Mouse (Mus musculus): Measurements from ENCODE around the gene Vwa3b. TPM values are rescaled to one million over a fixed set of nuclear protein-coding genes. Genes with fewer than 3 reads are reported as not detected.

Gene Vwa3b
- polyA plus RNA-seq, 1 experiment from 2014 or later, result 0.23 TPM

- Histone ChIP-seq H3K27me3 (ENCODE audit: control insufficient read depth, insufficient read depth, low read length) (no peaks in the 10 kb centered on the region), H3K4me3 (ENCODE audit: low read depth, low read length) (no peak overlapping the region), H3K27ac (ENCODE audit: low read depth, low read length) (no peak overlapping the region), H3K9me3 (ENCODE audit: control insufficient read depth, low read length) (no peaks in the 10 kb centered on the region), H3K4me1 (ENCODE audit: control insufficient read depth, insufficient read depth, low read length) (no peaks in the 10 kb centered on the region), H3K4me2 (no peak overlapping the region), H3K9ac (ENCODE audit: low read length) (no peak overlapping the region), H3K36me3 (ENCODE audit: control insufficient read depth, insufficient read depth, low read length) (no peaks in the 10 kb centered on the region)
- 94% methylated on average over 11 of the region's 11 CpGs for WGBS
- DNase-seq (ENCODE audit: low spot score, missing footprints) (no peak), ATAC-seq (ENCODE audit: low FRiP score) (no peak)
Observed at GRCm38 (mm10) chr1:37065658-37066412, 39.4 kb downstream of the Vwa3b start.

DNA sequence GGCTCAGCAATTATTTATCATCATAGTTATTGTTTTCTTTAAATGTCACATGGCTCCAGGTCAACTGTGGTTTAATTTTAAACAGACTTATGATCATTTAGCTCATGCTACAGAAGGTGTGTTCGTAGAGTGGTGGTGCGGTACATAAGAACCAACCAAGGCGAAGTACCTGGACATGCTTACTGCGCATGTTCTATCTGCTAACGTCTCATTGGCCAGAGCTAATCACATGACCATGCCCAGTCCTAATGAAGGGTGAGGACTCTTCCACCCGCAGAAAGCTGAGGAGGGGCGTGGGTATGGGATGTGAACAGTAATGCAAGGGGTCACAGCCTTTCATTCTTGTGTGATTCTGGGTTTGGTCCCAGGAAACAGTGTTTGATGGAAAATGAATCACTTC, 49.4 kb downstream of the Vwa3b start:
- DNase-seq (ENCODE audit: low spot score, missing footprints) (no peak), ATAC-seq (ENCODE audit: low FRiP score) (no peak)
- no peak overlapping the region for H3K27ac ChIP-seq (ENCODE audit: low read depth, low read length)
- H3K9me3 ChIP-seq (ENCODE audit: control insufficient read depth, low read length), result no peaks in the 10 kb centered on the region
- no peak overlapping the region for H3K9ac ChIP-seq (ENCODE audit: low read length)
- no peaks in the 10 kb centered on the region for H3K36me3 ChIP-seq (ENCODE audit: control insufficient read depth, insufficient read depth, low read length)
- H3K27me3 ChIP-seq (ENCODE audit: control insufficient read depth, insufficient read depth, low read length), result no peaks in the 10 kb centered on the region
- H3K4me1 ChIP-seq (ENCODE audit: control insufficient read depth, insufficient read depth, low read length), result no peaks in the 10 kb centered on the region
- no peak overlapping the region for H3K4me2 ChIP-seq
- no peak overlapping the region for H3K4me3 ChIP-seq (ENCODE audit: low read depth, low read length)
- WGBS, result 92% methylated on average over 7 of the region's 7 CpGs

DNA sequence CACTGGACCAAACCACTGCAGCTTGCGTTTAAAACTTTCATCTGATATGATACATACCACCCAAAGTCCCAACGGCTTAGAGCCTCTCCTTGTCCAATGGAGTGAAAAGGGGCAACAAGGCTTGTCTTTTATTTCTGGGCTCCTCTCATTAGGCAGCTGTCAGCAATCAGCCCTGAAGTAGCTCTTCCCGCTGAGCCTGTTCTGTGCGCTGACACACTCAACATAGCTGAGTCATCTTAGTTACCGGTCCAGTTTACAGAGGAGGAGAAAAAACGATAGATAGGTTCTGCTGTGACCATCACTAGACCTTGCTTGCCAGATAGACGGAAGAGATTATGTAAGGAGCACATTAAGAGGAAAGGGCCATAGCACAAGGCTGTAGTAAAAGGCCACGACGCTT, 50.9 kb downstream of the Vwa3b start:
- ATAC-seq (ENCODE audit: low FRiP score) (no peak), DNase-seq (ENCODE audit: low spot score, missing footprints) (no peak)
- 92% methylated on average over 9 of the region's 9 CpGs for WGBS

GRCm38 (mm10) chr1:37077955-37078549, 51.7 kb downstream of the Vwa3b start:
- Histone ChIP-seq H3K9me3 (ENCODE audit: control insufficient read depth, low read length) (no peaks in the 10 kb centered on the region), H3K27me3 (ENCODE audit: control insufficient read depth, insufficient read depth, low read length) (no peaks in the 10 kb centered on the region), H3K4me2 (no peak overlapping the region), H3K4me3 (ENCODE audit: low read depth, low read length) (no peak overlapping the region), H3K9ac (ENCODE audit: low read length) (no peak overlapping the region), H3K27ac (ENCODE audit: low read depth, low read length) (no peak overlapping the region), H3K36me3 (ENCODE audit: control insufficient read depth, insufficient read depth, low read length) (no peaks in the 10 kb centered on the region), H3K4me1 (ENCODE audit: control insufficient read depth, insufficient read depth, low read length) (peaks cover 3% of the 10 kb centered on the region; the same call in 1 of the 2 replicates)
- ATAC-seq (ENCODE audit: low FRiP score) (no peak), DNase-seq (ENCODE audit: low spot score, missing footprints) (no peak)
- 88% methylated on average over 14 of the region's 14 CpGs for WGBS

More for the DNA sequence above, 50.9 kb downstream of the Vwa3b start:
- Histone ChIP-seq H3K27ac (ENCODE audit: low read depth, low read length) (no peak overlapping the region), H3K4me2 (no peak overlapping the region), H3K27me3 (ENCODE audit: control insufficient read depth, insufficient read depth, low read length) (no peaks in the 10 kb centered on the region), H3K4me1 (ENCODE audit: control insufficient read depth, insufficient read depth, low read length) (peaks cover 3% of the 10 kb centered on the region; the same call in 1 of the 2 replicates), H3K9ac (ENCODE audit: low read length) (no peak overlapping the region), H3K4me3 (ENCODE audit: low read depth, low read length) (no peak overlapping the region), H3K36me3 (ENCODE audit: control insufficient read depth, insufficient read depth, low read length) (no peaks in the 10 kb centered on the region), H3K9me3 (ENCODE audit: control insufficient read depth, low read length) (no peaks in the 10 kb centered on the region)

DNA sequence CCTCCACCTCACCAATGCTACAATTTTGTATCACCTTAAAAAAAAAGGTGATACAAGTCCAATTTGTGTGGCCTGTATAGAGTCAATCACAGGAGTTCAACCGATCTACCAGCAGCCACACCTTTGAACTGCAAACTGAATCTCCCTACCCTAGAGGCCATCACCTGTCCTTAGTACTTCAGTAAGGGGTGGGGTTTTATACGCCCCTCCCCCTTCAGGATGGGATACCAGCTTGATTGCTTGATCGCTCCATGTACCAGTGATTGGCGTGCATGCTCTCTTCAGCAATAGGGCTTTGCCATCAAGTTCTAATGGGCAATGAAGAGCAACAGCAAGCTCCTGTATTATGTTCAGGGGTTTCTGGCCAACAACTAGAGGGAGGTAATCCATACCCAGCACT, 54.0 kb downstream of the Vwa3b start:
- no peak overlapping the region for H3K4me2 ChIP-seq
- H3K27me3 ChIP-seq (ENCODE audit: control insufficient read depth, insufficient read depth, low read length), result no peaks in the 10 kb centered on the region
- no peak overlapping the region for H3K27ac ChIP-seq (ENCODE audit: low read depth, low read length)
- ATAC-seq (ENCODE audit: low FRiP score) (no peak), DNase-seq (ENCODE audit: low spot score, missing footprints) (no peak)
- no peaks in the 10 kb centered on the region for H3K9me3 ChIP-seq (ENCODE audit: control insufficient read depth, low read length)
- H3K4me3 ChIP-seq (ENCODE audit: low read depth, low read length), result no peak overlapping the region
- peaks cover 3% of the 10 kb centered on the region; the same call in 1 of the 2 replicates for H3K4me1 ChIP-seq (ENCODE audit: control insufficient read depth, insufficient read depth, low read length)
- 88% methylated on average over 4 of the region's 4 CpGs for WGBS
- no peaks in the 10 kb centered on the region for H3K36me3 ChIP-seq (ENCODE audit: control insufficient read depth, insufficient read depth, low read length)
- H3K9ac ChIP-seq (ENCODE audit: low read length), result no peak overlapping the region

- Histone ChIP-seq H3K36me3 (ENCODE audit: control insufficient read depth, insufficient read depth, low read length) (no peaks in the 10 kb centered on the region), H3K27ac (ENCODE audit: low read depth, low read length) (peak overlapping the region; percentile 22), H3K9me3 (ENCODE audit: control insufficient read depth, low read length) (no peaks in the 10 kb centered on the region), H3K4me2 (no peak overlapping the region), H3K27me3 (ENCODE audit: control insufficient read depth, insufficient read depth, low read length) (no peaks in the 10 kb centered on the region), H3K9ac (ENCODE audit: low read length) (no peak overlapping the region), H3K4me3 (ENCODE audit: low read depth, low read length) (no peak overlapping the region), H3K4me1 (ENCODE audit: control insufficient read depth, insufficient read depth, low read length) (peaks cover 3% of the 10 kb centered on the region; the same call in 1 of the 2 replicates)
- DNase-seq (ENCODE audit: low spot score, missing footprints) (no peak), ATAC-seq (ENCODE audit: low FRiP score) (peak; percentile 88)
- 67% methylated on average over 12 of the region's 12 CpGs for WGBS
Observed at GRCm38 (mm10) chr1:37081376-37082214, 55.2 kb downstream of the Vwa3b start.

DNA sequence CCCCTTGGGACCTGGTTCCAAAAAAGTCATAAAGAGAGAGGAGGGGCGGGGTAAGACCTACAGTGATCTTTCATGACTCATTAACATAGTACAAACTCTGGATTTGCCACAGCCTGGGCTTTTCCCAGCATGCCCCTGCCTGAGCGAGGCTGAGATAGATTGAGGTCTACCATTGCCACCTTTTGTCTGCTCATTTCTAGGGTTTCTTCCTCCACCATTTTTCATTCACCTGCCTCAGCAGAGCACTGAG, 55.7 kb downstream of the Vwa3b start:
- Histone ChIP-seq H3K27me3 (ENCODE audit: control insufficient read depth, insufficient read depth, low read length) (no peaks in the 10 kb centered on the region), H3K4me1 (ENCODE audit: control insufficient read depth, insufficient read depth, low read length) (peaks cover 3% of the 10 kb centered on the region; the same call in 1 of the 2 replicates), H3K4me3 (ENCODE audit: low read depth, low read length) (no peak overlapping the region), H3K9me3 (ENCODE audit: control insufficient read depth, low read length) (no peaks in the 10 kb centered on the region), H3K36me3 (ENCODE audit: control insufficient read depth, insufficient read depth, low read length) (no peaks in the 10 kb centered on the region), H3K9ac (ENCODE audit: low read length) (no peak overlapping the region), H3K4me2 (no peak overlapping the region), H3K27ac (ENCODE audit: low read depth, low read length) (peak overlapping the region; percentile 22; the same call in 1 of the 2 replicates)
- no peak for DNase-seq (ENCODE audit: low spot score, missing footprints)
- ATAC-seq (ENCODE audit: low FRiP score), result 0 out of 2 replicates have a peak, but pooled peaks have one; percentile 35
- 98% methylated on average over 2 of the region's 2 CpGs for WGBS

DNA sequence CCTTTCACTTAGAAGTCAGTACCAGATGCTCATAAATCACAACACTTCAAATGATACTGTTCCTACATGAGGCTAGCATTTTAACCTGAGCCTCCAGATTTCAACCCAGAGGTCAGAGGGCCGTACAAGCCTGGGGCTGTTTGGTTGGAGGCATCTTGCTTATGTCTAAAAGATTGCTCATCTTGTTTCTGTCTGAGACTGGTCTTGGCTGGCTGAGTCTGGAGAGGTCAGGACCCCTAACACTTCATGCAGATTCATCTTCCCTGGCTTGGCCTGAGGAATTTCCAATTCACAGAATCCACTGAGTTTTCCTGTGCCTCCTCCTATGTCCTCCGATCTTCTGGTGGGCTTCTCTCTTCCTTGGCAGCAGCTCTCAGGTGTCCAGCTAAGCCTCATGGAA, 57.7 kb downstream of the Vwa3b start:
- no peak overlapping the region for H3K9ac ChIP-seq (ENCODE audit: low read length)
- peaks cover 3% of the 10 kb centered on the region; the same call in 1 of the 2 replicates for H3K4me1 ChIP-seq (ENCODE audit: control insufficient read depth, insufficient read depth, low read length)
- no peak overlapping the region for H3K4me3 ChIP-seq (ENCODE audit: low read depth, low read length)
- H3K27me3 ChIP-seq (ENCODE audit: control insufficient read depth, insufficient read depth, low read length), result no peaks in the 10 kb centered on the region
- no peak overlapping the region for H3K4me2 ChIP-seq
- DNase-seq (ENCODE audit: low spot score, missing footprints), result no peak
- no peaks in the 10 kb centered on the region for H3K9me3 ChIP-seq (ENCODE audit: control insufficient read depth, low read length)
- H3K36me3 ChIP-seq (ENCODE audit: control insufficient read depth, insufficient read depth, low read length), result no peaks in the 10 kb centered on the region
- WGBS, result 80% methylated on average over 2 of the region's 2 CpGs
- ATAC-seq (ENCODE audit: low FRiP score), result no peak
- H3K27ac ChIP-seq (ENCODE audit: low read depth, low read length), result no peak overlapping the region

- Histone ChIP-seq H3K4me1 (ENCODE audit: control insufficient read depth, insufficient read depth, low read length) (peaks cover 3% of the 10 kb centered on the region; the same call in 1 of the 2 replicates), H3K9ac (ENCODE audit: low read length) (no peak overlapping the region), H3K27ac (ENCODE audit: low read depth, low read length) (no peak overlapping the region), H3K9me3 (ENCODE audit: control insufficient read depth, low read length) (no peaks in the 10 kb centered on the region), H3K27me3 (ENCODE audit: control insufficient read depth, insufficient read depth, low read length) (no peaks in the 10 kb centered on the region), H3K36me3 (ENCODE audit: control insufficient read depth, insufficient read depth, low read length) (no peaks in the 10 kb centered on the region), H3K4me2 (no peak overlapping the region), H3K4me3 (ENCODE audit: low read depth, low read length) (no peak overlapping the region)
- DNase-seq (ENCODE audit: low spot score, missing footprints), result no peak
- ATAC-seq (ENCODE audit: low FRiP score), result no peak
- 52% methylated on average over 7 of the region's 7 CpGs for WGBS
Observed at GRCm38 (mm10) chr1:37085171-37085570, 58.8 kb downstream of the Vwa3b start.

Measured in midbrain, embryonic 11.5 days (tissue).